Mouse (Mus musculus) neural tube, embryonic 13.5 days (tissue): Measurements from ENCODE around the gene Nfkb2. TPM values are rescaled to one million over a fixed set of nuclear protein-coding genes. Genes with fewer than 3 reads are reported as not detected.

Experiments used
- ATAC-seq: fragments of 200-750 bp; cut with Nextera tagmentation; 2 replicates; pipeline ENCODE4 v1.8.0; 2017; ENCODE audit warnings: low read depth, mild to moderate bottlenecking, moderate TSS enrichment, moderate library complexity
- H3K27ac ChIP-seq: fragments of 300-500 bp; sonication (generic); replicated peaks from 2 replicates; pipeline ENCODE4 v1.5.1; 2015; ENCODE audit warnings: moderate library complexity, mild to moderate bottlenecking, inconsistent platforms
- H3K27me3 ChIP-seq: fragments of 300-500 bp; sonication (generic); 2 replicates; pipeline ENCODE4 v1.6.1; 2015; ENCODE audit warnings: mild to moderate bottlenecking, inconsistent platforms
- H3K36me3 ChIP-seq: fragments of 300-500 bp; sonication (generic); 2 replicates; pipeline ENCODE4 v1.6.1; 2015; ENCODE audit warnings: mild to moderate bottlenecking, inconsistent platforms
- H3K4me1 ChIP-seq: fragments of 300-500 bp; sonication (generic); replicated peaks from 2 replicates; pipeline ENCODE4 v1.6.1; 2015; ENCODE audit warnings: inconsistent platforms
- H3K4me2 ChIP-seq: fragments of 300-500 bp; sonication (generic); 2 replicates; pipeline ENCODE4 v1.6.1; 2015; ENCODE audit warnings: inconsistent platforms, mild to moderate bottlenecking, moderate library complexity
- H3K4me3 ChIP-seq: fragments of 300-500 bp; sonication (generic); 2 replicates; pipeline ENCODE4 v1.5.1; 2015; ENCODE audit warnings: mild to moderate bottlenecking, inconsistent platforms
- H3K9ac ChIP-seq: fragments of 300-500 bp; sonication (generic); 2 replicates; pipeline ENCODE4 v1.6.1; 2015; ENCODE audit warnings: moderate library complexity, mild to moderate bottlenecking, inconsistent platforms
- H3K9me3 ChIP-seq: fragments of 300-500 bp; sonication (generic); 2 replicates; pipeline ENCODE4 v1.6.1; 2016; ENCODE audit warnings: inconsistent platforms
- WGBS: fragments of 180-500 bp; shearing (Covaris S2); methylation state at CpG from one replicate; pipeline ENCODE4 v1.1.7; 2015; 5-methylcytosine and 5-hydroxymethylcytosine counted together
- polyA plus RNA-seq: library from polyadenylated mRNA; unstranded; fragments of >200 nt; fragmentation: Nextera tagmentation; extraction: Ambion mirVana; gene quantifications from 2 replicates; pipeline ENCODE4 v1.2.1, GENCODE M21; 2015

The Nfkb2 gene
- polyA plus RNA-seq, 1 experiment from 2014 or later = 2.6 TPM

- Histone ChIP-seq H3K36me3 (no peaks in the 10 kb centered on the region), H3K4me3 (no peak overlapping the region), H3K4me1 (peaks cover 24% of the 10 kb centered on the region), H3K9me3 (no peaks in the 10 kb centered on the region), H3K27me3 (peaks cover 10% of the 10 kb centered on the region; the same call in 1 of the 2 replicates), H3K9ac (0 out of 2 replicates have a peak overlapping the region, but pooled peaks have one; percentile 48), H3K4me2 (peak overlapping the region; percentile 44), H3K27ac (peak overlapping the region; percentile 57)
- 0 out of 2 replicates have a peak, but pooled peaks have one; percentile 1 for ATAC-seq
- WGBS = 71% methylated on average over 7 of the region's 7 CpGs
Observed at GRCm38 (mm10) chr19:46339287-46339971, 35.3 kb downstream of the Nfkb2 start.

GRCm38 (mm10) chr19:46344710-46345419, 40.7 kb downstream of the Nfkb2 start:
- 0 out of 2 replicates have a peak overlapping the region, but pooled peaks have one; percentile 12 for H3K9ac ChIP-seq
- no peaks in the 10 kb centered on the region for H3K36me3 ChIP-seq
- H3K4me3 ChIP-seq = no peak overlapping the region
- H3K27me3 ChIP-seq = peaks cover 24% of the 10 kb centered on the region
- H3K9me3 ChIP-seq = no peaks in the 10 kb centered on the region
- ATAC-seq = no peak
- no peak overlapping the region for H3K27ac ChIP-seq
- H3K4me2 ChIP-seq = no peak overlapping the region
- 19% methylated on average over 7 of the region's 7 CpGs for WGBS
- peaks cover 20% of the 10 kb centered on the region for H3K4me1 ChIP-seq

- no peaks in the 10 kb centered on the region for H3K9me3 ChIP-seq
- WGBS = 94% methylated on average over 1 of the region's 1 CpGs
Observed at GRCm38 (mm10) chr19:46347146-46347545, 43.0 kb downstream of the Nfkb2 start.

GRCm38 (mm10) chr19:46347936-46348668, 44.0 kb downstream of the Nfkb2 start:
- Histone ChIP-seq H3K27ac (peak overlapping the region; percentile 92), H3K27me3 (peaks cover 43% of the 10 kb centered on the region), H3K9ac (peak overlapping the region; percentile 85), H3K36me3 (no peaks in the 10 kb centered on the region), H3K4me1 (peaks cover 24% of the 10 kb centered on the region), H3K9me3 (no peaks in the 10 kb centered on the region), H3K4me2 (peak overlapping the region; percentile 76), H3K4me3 (peak overlapping the region; percentile 64)
- 33% methylated on average over 14 of the region's 14 CpGs for WGBS
- ATAC-seq = peak; percentile 1; the same call in 1 of the 2 replicates

More at GRCm38 (mm10) chr19:46347146-46347545, 43.0 kb downstream of the Nfkb2 start:
- Histone ChIP-seq H3K27ac (no peak overlapping the region), H3K4me1 (peaks cover 24% of the 10 kb centered on the region), H3K36me3 (no peaks in the 10 kb centered on the region), H3K4me3 (no peak overlapping the region), H3K4me2 (no peak overlapping the region), H3K27me3 (peaks cover 43% of the 10 kb centered on the region), H3K9ac (no peak overlapping the region)
- ATAC-seq = no peak

GRCm38 (mm10) chr19:46348761-46349458, 44.8 kb downstream of the Nfkb2 start:
- H3K36me3 ChIP-seq = no peaks in the 10 kb centered on the region
- WGBS = 1% methylated on average over 76 of the region's 78 CpGs
- H3K27ac ChIP-seq = peak overlapping the region; percentile 92
- no peaks in the 10 kb centered on the region for H3K9me3 ChIP-seq
- peaks cover 24% of the 10 kb centered on the region for H3K4me1 ChIP-seq
- H3K4me3 ChIP-seq = peak overlapping the region; percentile 64
- H3K4me2 ChIP-seq = peak overlapping the region; percentile 76
- peak; percentile 93 for ATAC-seq
- peaks cover 38% of the 10 kb centered on the region for H3K27me3 ChIP-seq
- H3K9ac ChIP-seq = peak overlapping the region; percentile 85

- H3K36me3 ChIP-seq = no peaks in the 10 kb centered on the region
- H3K27ac ChIP-seq = 0 out of 2 replicates have a peak overlapping the region, but pooled peaks have one; percentile 92
- H3K9ac ChIP-seq = peak overlapping the region; percentile 85
- H3K4me3 ChIP-seq = peak overlapping the region; percentile 64
- peaks cover 24% of the 10 kb centered on the region for H3K4me1 ChIP-seq
- WGBS = 41% methylated on average over 6 of the region's 6 CpGs
- ATAC-seq = 0 out of 2 replicates have a peak, but pooled peaks have one; percentile 3
- H3K9me3 ChIP-seq = no peaks in the 10 kb centered on the region
- H3K4me2 ChIP-seq = peak overlapping the region; percentile 76
- H3K27me3 ChIP-seq = peaks cover 32% of the 10 kb centered on the region
Observed at GRCm38 (mm10) chr19:46349550-46349949, 45.4 kb downstream of the Nfkb2 start.

- Histone ChIP-seq H3K9me3 (no peaks in the 10 kb centered on the region), H3K9ac (peak within 1 kb of the TSS; percentile 85), H3K4me1 (peaks cover 24% of the 10 kb centered on the region), H3K36me3 (no peaks in the 10 kb centered on the region), H3K4me3 (peak within 1 kb of the TSS; percentile 64), H3K4me2 (peak within 1 kb of the TSS; percentile 76), H3K27ac (peak within 1 kb of the TSS; percentile 92), H3K27me3 (peaks cover 27% of the 10 kb centered on the region)
- no peak for ATAC-seq
- WGBS = 63% methylated on average over 10 of the region's 10 CpGs
Observed at GRCm38 (mm10) chr19:46350168-46350932, 46.2 kb downstream of the Nfkb2 start, which contains the start of gene 2310034G01Rik. Gene 2310034G01Rik (minus strand): TSS chr19:46350302.

GRCm38 (mm10) chr19:46356701-46357138, 52.6 kb downstream of the Nfkb2 start:
- Histone ChIP-seq H3K9me3 (no peaks in the 10 kb centered on the region), H3K4me1 (peaks cover 21% of the 10 kb centered on the region), H3K4me2 (peak overlapping the region; percentile 74), H3K27ac (no peak overlapping the region), H3K36me3 (no peaks in the 10 kb centered on the region), H3K27me3 (peaks cover 18% of the 10 kb centered on the region), H3K9ac (peak overlapping the region; percentile 72), H3K4me3 (peak overlapping the region; percentile 52)
- peak; percentile 92 for ATAC-seq
- 0% methylated on average over 29 of the region's 29 CpGs for WGBS

- H3K36me3 ChIP-seq = no peaks in the 10 kb centered on the region
- H3K27me3 ChIP-seq = peaks cover 17% of the 10 kb centered on the region
- 17% methylated on average over 25 of the region's 25 CpGs for WGBS
- peaks cover 21% of the 10 kb centered on the region for H3K4me1 ChIP-seq
- ATAC-seq = no peak
- no peaks in the 10 kb centered on the region for H3K9me3 ChIP-seq
- peak overlapping the region; percentile 74 for H3K4me2 ChIP-seq
- peak overlapping the region; percentile 72 for H3K9ac ChIP-seq
- H3K4me3 ChIP-seq = peak overlapping the region; percentile 52
- no peak overlapping the region for H3K27ac ChIP-seq
Observed at GRCm38 (mm10) chr19:46357344-46358280, 53.5 kb downstream of the Nfkb2 start.

GRCm38 (mm10) chr19:46358381-46358780, 54.3 kb downstream of the Nfkb2 start:
- Histone ChIP-seq H3K4me3 (peak overlapping the region; percentile 52; the same call in 1 of the 2 replicates), H3K4me1 (peaks cover 21% of the 10 kb centered on the region), H3K27me3 (peaks cover 17% of the 10 kb centered on the region), H3K9ac (no peak overlapping the region), H3K4me2 (no peak overlapping the region), H3K27ac (no peak overlapping the region), H3K9me3 (no peaks in the 10 kb centered on the region), H3K36me3 (no peaks in the 10 kb centered on the region)
- 64% methylated on average over 4 of the region's 4 CpGs for WGBS
- no peak for ATAC-seq
